Mouse (Mus musculus): ENCODE results near the gene Dkk3. TPM values are rescaled to one million over a fixed set of nuclear protein-coding genes. Genes with fewer than 3 reads are reported as not detected.
"Not testable (repeated sequence)": the region's sequence is repeated elsewhere in the genome, so short reads cannot be mapped to it uniquely, and the experiment has no call there.

The Dkk3 gene
- polyA plus RNA-seq, 1 experiment from 2014 or later: 96.7 TPM

DNA sequence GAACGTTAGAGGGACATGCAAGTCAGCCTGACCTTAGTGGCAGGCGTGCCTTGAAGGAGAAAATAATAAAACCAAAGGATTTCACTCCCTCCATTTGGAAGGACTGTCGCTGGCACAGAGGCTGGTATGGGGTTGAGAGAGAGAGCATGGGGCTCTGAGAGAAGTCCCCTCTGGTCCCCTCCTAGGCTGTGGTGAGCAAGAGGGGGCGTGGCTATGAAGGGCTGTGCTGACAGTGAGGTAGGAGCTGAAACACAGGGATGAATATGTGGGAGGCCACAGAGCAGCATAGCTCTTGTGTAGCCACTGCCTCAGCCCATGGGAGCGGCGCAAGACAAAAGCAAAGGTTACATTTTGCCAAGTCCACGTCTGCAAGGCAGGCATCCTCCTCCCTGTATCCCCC lies 41.4 kb downstream of the Dkk3 start:
- Histone ChIP-seq H3K4me1 (replicated peaks) (peaks cover 20% of the 10 kb centered on the region), H3K27me3 (replicated peaks) (no peaks in the 10 kb centered on the region), H3K36me3 (peaks cover 54% of the 10 kb centered on the region), H3K9ac (no peak overlapping the region), H3K27ac (ENCODE audit: poor library complexity, severe bottlenecking) (no peak overlapping the region), H3K4me3 (no peak overlapping the region), H3K4me2 (no peak overlapping the region), H3K9me3 (replicated peaks) (peaks cover 3% of the 10 kb centered on the region; the same call in 1 of the 2 replicates)
- WGBS: 76% methylated on average over 7 of the region's 7 CpGs
- ATAC-seq (ENCODE audit: insufficient number of reproducible peaks, low FRiP score): no peak

- H3K27me3 ChIP-seq (replicated peaks): no peaks in the 10 kb centered on the region
- H3K4me1 ChIP-seq (replicated peaks): no peaks in the 10 kb centered on the region
- H3K9ac ChIP-seq: no peak overlapping the region
- WGBS: 90% methylated on average over 19 of the region's 19 CpGs
- H3K36me3 ChIP-seq: peaks cover 80% of the 10 kb centered on the region
- no peak overlapping the region for H3K4me3 ChIP-seq
- no peaks in the 10 kb centered on the region for H3K9me3 ChIP-seq (replicated peaks)
- peak overlapping the region; percentile 1; the same call in 1 of the 2 replicates for H3K27ac ChIP-seq (ENCODE audit: poor library complexity, severe bottlenecking)
- no peak for ATAC-seq (ENCODE audit: insufficient number of reproducible peaks, low FRiP score)
- H3K4me2 ChIP-seq: no peak overlapping the region
Observed at GRCm38 (mm10) chr7:112110638-112111372, 48.1 kb downstream of the Dkk3 start.

DNA sequence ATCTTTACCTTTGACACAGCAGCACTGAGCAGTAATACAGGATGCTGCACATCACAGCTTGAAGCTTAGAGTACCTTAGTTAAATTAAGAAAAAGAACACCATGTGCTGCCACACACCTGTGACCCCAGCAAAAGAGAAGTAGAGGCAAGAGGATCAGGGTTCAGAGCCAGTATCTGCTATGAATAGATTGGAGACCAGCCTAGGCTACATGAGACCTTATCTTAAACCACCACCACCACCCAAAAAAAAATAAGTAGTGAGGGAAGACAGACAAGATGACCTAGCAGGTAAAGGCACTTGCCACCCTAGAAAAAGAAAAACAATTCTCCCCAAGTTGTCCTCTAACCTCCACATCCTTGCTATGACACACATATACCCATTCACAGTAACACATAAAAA lies 50.1 kb downstream of the Dkk3 start:
- H3K4me1 ChIP-seq (replicated peaks): no peaks in the 10 kb centered on the region
- no peaks in the 10 kb centered on the region for H3K9me3 ChIP-seq (replicated peaks)
- no peak overlapping the region for H3K27ac ChIP-seq (ENCODE audit: poor library complexity, severe bottlenecking)
- no peak for ATAC-seq (ENCODE audit: insufficient number of reproducible peaks, low FRiP score)
- H3K27me3 ChIP-seq (replicated peaks): no peaks in the 10 kb centered on the region
- no peak overlapping the region for H3K4me2 ChIP-seq
- H3K9ac ChIP-seq: no peak overlapping the region
- H3K4me3 ChIP-seq: no peak overlapping the region
- peaks cover 88% of the 10 kb centered on the region for H3K36me3 ChIP-seq

- Histone ChIP-seq H3K9me3 (replicated peaks) (no peaks in the 10 kb centered on the region), H3K4me1 (replicated peaks) (0 out of 2 replicates have a peak, but pooled peaks cover 5% of the 10 kb centered on the region), H3K9ac (no peak overlapping the region), H3K27me3 (replicated peaks) (no peaks in the 10 kb centered on the region), H3K4me2 (no peak overlapping the region), H3K36me3 (peaks cover 79% of the 10 kb centered on the region), H3K27ac (ENCODE audit: poor library complexity, severe bottlenecking) (no peak overlapping the region), H3K4me3 (no peak overlapping the region)
- no peak for ATAC-seq (ENCODE audit: insufficient number of reproducible peaks, low FRiP score)
- WGBS: 85% methylated on average over 5 of the region's 5 CpGs
Observed at GRCm38 (mm10) chr7:112103816-112104215, 55.0 kb downstream of the Dkk3 start.

DNA sequence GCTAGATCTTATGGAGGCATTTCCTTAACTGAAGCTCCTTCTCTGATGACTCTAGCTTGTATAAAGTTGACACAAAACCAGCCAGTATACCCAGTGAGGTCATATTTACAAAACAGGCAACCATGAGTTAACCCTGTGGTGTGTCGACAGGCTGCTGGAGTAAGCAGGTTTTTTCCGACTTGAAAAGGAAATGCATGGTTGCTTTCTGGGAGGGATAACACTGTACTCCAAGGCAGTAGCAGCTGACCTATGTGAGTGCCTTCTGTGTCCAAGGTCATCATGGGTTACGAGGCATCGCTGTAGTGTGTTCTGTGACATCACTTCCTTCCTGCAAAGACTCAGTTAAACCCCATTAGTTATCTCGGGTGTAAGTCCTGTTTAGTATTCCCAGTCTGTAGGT lies 55.9 kb downstream of the Dkk3 start:
- Histone ChIP-seq H3K4me2 (no peak overlapping the region), H3K36me3 (peaks cover 79% of the 10 kb centered on the region), H3K9me3 (replicated peaks) (no peaks in the 10 kb centered on the region), H3K27ac (ENCODE audit: poor library complexity, severe bottlenecking) (no peak overlapping the region), H3K4me3 (no peak overlapping the region), H3K9ac (no peak overlapping the region), H3K27me3 (replicated peaks) (no peaks in the 10 kb centered on the region), H3K4me1 (replicated peaks) (0 out of 2 replicates have a peak, but pooled peaks cover 5% of the 10 kb centered on the region)
- ATAC-seq (ENCODE audit: insufficient number of reproducible peaks, low FRiP score): no peak
- WGBS: 50% methylated on average over 5 of the region's 5 CpGs

GRCm38 (mm10) chr7:112100887-112101286 lies 58.0 kb downstream of the Dkk3 start:
- Histone ChIP-seq H3K4me1 (replicated peaks) (0 out of 2 replicates have a peak, but pooled peaks cover 5% of the 10 kb centered on the region), H3K4me2 (no peak overlapping the region), H3K9ac (no peak overlapping the region), H3K36me3 (peaks cover 74% of the 10 kb centered on the region), H3K9me3 (replicated peaks) (no peaks in the 10 kb centered on the region), H3K27ac (ENCODE audit: poor library complexity, severe bottlenecking) (no peak overlapping the region), H3K4me3 (no peak overlapping the region), H3K27me3 (replicated peaks) (no peaks in the 10 kb centered on the region)
- WGBS: 96% methylated on average over 2 of the region's 2 CpGs
- ATAC-seq (ENCODE audit: insufficient number of reproducible peaks, low FRiP score): no peak

- not testable (repeated sequence) for H3K4me2 ChIP-seq; H3K27ac ChIP-seq (ENCODE audit: poor library complexity, severe bottlenecking); ATAC-seq (ENCODE audit: insufficient number of reproducible peaks, low FRiP score); H3K9me3 ChIP-seq (replicated peaks); H3K27me3 ChIP-seq (replicated peaks); H3K4me3 ChIP-seq; H3K4me1 ChIP-seq (replicated peaks); H3K9ac ChIP-seq
- peaks cover 83% of the 10 kb centered on the region for H3K36me3 ChIP-seq
- 92% methylated on average over 4 of the region's 4 CpGs for WGBS
Observed at GRCm38 (mm10) chr7:112094923-112095322, 63.9 kb downstream of the Dkk3 start.

DNA sequence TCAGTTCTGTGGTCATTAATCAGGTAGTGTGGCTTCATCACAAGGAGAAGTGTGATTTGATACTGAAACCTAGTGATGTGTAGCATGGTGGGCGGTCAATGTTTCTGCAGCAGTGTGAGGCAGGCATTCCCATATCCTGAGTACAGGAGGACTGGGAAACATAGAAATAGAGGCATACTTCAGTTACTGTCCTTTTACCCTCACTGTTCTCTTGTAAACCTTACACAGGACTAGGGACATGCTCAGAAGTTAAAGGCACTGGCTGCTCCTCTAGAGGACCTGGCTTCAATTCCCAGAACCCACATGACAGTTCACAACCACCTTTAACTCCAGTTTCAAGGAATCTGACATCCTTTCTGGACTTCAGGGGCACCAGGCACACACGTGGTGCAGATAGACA lies 72.7 kb downstream of the Dkk3 start:
- no peaks in the 10 kb centered on the region for H3K27me3 ChIP-seq (replicated peaks)
- H3K4me3 ChIP-seq: no peak overlapping the region
- no peak overlapping the region for H3K27ac ChIP-seq (ENCODE audit: poor library complexity, severe bottlenecking)
- H3K9ac ChIP-seq: no peak overlapping the region
- H3K4me1 ChIP-seq (replicated peaks): no peaks in the 10 kb centered on the region
- no peak for ATAC-seq (ENCODE audit: insufficient number of reproducible peaks, low FRiP score)
- WGBS: 86% methylated on average over 2 of the region's 2 CpGs
- H3K9me3 ChIP-seq (replicated peaks): no peaks in the 10 kb centered on the region
- H3K36me3 ChIP-seq: peaks cover 61% of the 10 kb centered on the region
- no peak overlapping the region for H3K4me2 ChIP-seq

- Histone ChIP-seq H3K27ac (ENCODE audit: poor library complexity, severe bottlenecking) (no peak overlapping the region), H3K36me3 (peaks cover 59% of the 10 kb centered on the region), H3K9me3 (replicated peaks) (no peaks in the 10 kb centered on the region), H3K9ac (no peak overlapping the region), H3K4me2 (no peak overlapping the region), H3K4me1 (replicated peaks) (no peaks in the 10 kb centered on the region), H3K27me3 (replicated peaks) (no peaks in the 10 kb centered on the region), H3K4me3 (no peak overlapping the region)
- no peak for ATAC-seq (ENCODE audit: insufficient number of reproducible peaks, low FRiP score)
- 44% methylated on average over 4 of the region's 4 CpGs for WGBS
Observed at GRCm38 (mm10) chr7:112085062-112085461, 73.8 kb downstream of the Dkk3 start.

GRCm38 (mm10) chr7:112084222-112084621 lies 74.6 kb downstream of the Dkk3 start:
- H3K27ac ChIP-seq (ENCODE audit: poor library complexity, severe bottlenecking): no peak overlapping the region
- H3K9me3 ChIP-seq (replicated peaks): no peaks in the 10 kb centered on the region
- H3K27me3 ChIP-seq (replicated peaks): no peaks in the 10 kb centered on the region
- no peak overlapping the region for H3K4me2 ChIP-seq
- 75% methylated on average over 2 of the region's 2 CpGs for WGBS
- no peak for ATAC-seq (ENCODE audit: insufficient number of reproducible peaks, low FRiP score)
- H3K9ac ChIP-seq: no peak overlapping the region
- peaks cover 60% of the 10 kb centered on the region for H3K36me3 ChIP-seq
- H3K4me1 ChIP-seq (replicated peaks): no peaks in the 10 kb centered on the region
- no peak overlapping the region for H3K4me3 ChIP-seq

DNA sequence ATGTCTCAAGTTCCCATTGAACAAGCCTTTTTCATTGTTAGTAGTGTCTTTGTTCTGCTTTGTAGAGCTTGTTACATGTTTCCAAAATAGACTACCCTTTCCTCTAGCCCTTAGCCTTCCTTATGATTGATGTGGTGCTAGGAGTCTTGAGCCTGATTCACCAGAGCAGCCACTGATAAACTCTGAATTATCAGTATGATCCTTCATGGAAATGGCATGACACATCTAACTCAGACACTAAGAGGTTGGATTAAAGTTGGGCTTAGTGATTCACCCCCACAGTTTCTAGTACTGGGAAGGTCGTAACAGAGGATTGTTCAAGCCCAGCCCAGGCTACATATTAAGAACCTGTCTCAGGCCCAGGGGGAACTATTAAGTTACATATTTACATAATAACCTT lies 76.2 kb downstream of the Dkk3 start:
- Histone ChIP-seq H3K27me3 (replicated peaks) (no peaks in the 10 kb centered on the region), H3K4me2 (no peak overlapping the region), H3K9ac (no peak overlapping the region), H3K27ac (ENCODE audit: poor library complexity, severe bottlenecking) (no peak overlapping the region), H3K9me3 (replicated peaks) (no peaks in the 10 kb centered on the region), H3K36me3 (peaks cover 62% of the 10 kb centered on the region), H3K4me3 (no peak overlapping the region), H3K4me1 (replicated peaks) (no peaks in the 10 kb centered on the region)
- WGBS: 82% methylated on average over 1 of the region's 1 CpGs
- ATAC-seq (ENCODE audit: insufficient number of reproducible peaks, low FRiP score): no peak

GRCm38 (mm10) chr7:112074868-112075267 lies 84.0 kb downstream of the Dkk3 start:
- 65% methylated on average over 5 of the region's 5 CpGs for WGBS
- H3K4me3 ChIP-seq: no peak overlapping the region
- H3K9me3 ChIP-seq (replicated peaks): no peaks in the 10 kb centered on the region
- ATAC-seq (ENCODE audit: insufficient number of reproducible peaks, low FRiP score): no peak
- no peak overlapping the region for H3K27ac ChIP-seq (ENCODE audit: poor library complexity, severe bottlenecking)
- H3K27me3 ChIP-seq (replicated peaks): no peaks in the 10 kb centered on the region
- no peak overlapping the region for H3K4me2 ChIP-seq
- H3K9ac ChIP-seq: no peak overlapping the region
- H3K4me1 ChIP-seq (replicated peaks): no peaks in the 10 kb centered on the region; the same call in 1 of the 2 replicates
- H3K36me3 ChIP-seq: peaks cover 50% of the 10 kb centered on the region
